In the genomic region with DNA sequence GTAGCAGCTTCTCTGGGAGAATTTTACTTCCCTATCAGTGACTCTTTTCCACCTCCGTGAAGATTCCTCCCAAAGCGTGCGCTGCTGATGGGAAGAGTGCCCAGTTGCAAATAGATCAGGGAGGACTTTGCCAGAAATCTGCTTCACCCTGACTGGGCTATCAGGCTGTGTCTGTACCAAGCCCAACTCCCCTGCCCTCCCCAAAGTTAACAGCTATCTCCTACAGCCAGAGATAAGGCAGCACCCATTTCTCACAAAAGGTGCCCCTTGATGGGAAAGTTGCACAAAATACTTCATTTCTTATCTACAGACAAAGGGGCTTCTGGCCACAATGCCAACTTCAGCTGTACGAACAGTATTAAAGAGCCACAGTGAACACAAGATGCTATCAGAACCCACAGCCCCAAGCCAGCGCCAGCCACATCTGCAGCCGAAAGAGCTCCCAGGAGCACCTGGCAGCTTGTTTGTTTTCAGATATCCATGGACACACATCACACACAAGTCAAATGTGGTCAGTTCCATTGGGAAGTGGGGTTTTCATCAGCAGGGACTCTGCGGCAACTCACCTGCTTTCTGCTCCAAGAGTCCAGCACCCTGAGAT, we compare ENCODE assay signal across 10 mouse cellular contexts. TPM values are rescaled to one million over a fixed set of nuclear protein-coding genes. Genes with fewer than 3 reads are reported as not detected.
A peak's percentile ranks its signal among the peaks of the same experiment; 100 is the strongest.
DNase-seq lines count a peak whose midpoint lies in the region; ATAC-seq and TF ChIP-seq lines count a peak whose summit lies in the region.
"Had no signal": no experiment of that assay in that cellular context is flagged by ENCODE, and none has a peak within 500 bp of the region (broad histone marks: within the 10 kb centered on the region; RNA-seq: fewer than 3 reads in every experiment).

No protein-coding gene starts in this region.

- peak overlapping the region; percentile 58 for H3K27ac ChIP-seq in heart, embryonic 13.5 days (replicated peaks)
- H3K27ac ChIP-seq: macrophage had no signal

- H3K4me1 ChIP-seq in heart, embryonic 13.5 days, result peaks cover 48% of the 10 kb centered on the region
- H3K4me1 ChIP-seq in lung, adult 2 months (ENCODE audit: control insufficient read depth, insufficient read depth, low read length), result no peaks in the 10 kb centered on the region

- WGBS in heart, embryonic 13.5 days, result 42% methylated on average over 7 of the region's 7 CpGs
- 66% methylated on average over 7 of the region's 7 CpGs for WGBS in lung, adult 2 months

- DNase-seq in adrenal gland, adult 2 months, result peak; percentile 2
- no peak for DNase-seq in adrenal gland, postnatal 25 days
- DNase-seq in heart, adult 9 months (ENCODE audit: low spot score in 2 of 2), result no peak
- peak; percentile 18 to 59 for DNase-seq in spleen, postnatal 4 days (ENCODE audit: low spot score in 2 of 2)
- no peak for DNase-seq in spleen, postnatal 36 days (ENCODE audit: low spot score in 2 of 2)
- DNase-seq in testis, postnatal 10 days (ENCODE audit: low spot score), result peak; percentile 39
- DNase-seq in lung, adult 2 months, result no peak
- DNase-seq: kidney, adult 11 months had no signal

- no peak for ATAC-seq in heart, embryonic 13.5 days (ENCODE audit: extremely low read depth, insufficient number of reproducible peaks, low FRiP score, low TSS enrichment)

- no peaks in the 10 kb centered on the region for H3K27me3 ChIP-seq in heart, embryonic 13.5 days (replicated peaks)

- TF ChIP-seq POLR2A in lung, adult 2 months (IDR thresholded peaks at IDR 0.05; ENCODE audit: borderline replicate concordance, extremely low read depth, low read depth, low read length), result no peak

- peak overlapping the region; percentile 25 for H3K4me2 ChIP-seq in heart, embryonic 13.5 days

- TF ChIP-seq CTCF in lung, adult 2 months (IDR thresholded peaks at IDR 0.05; ENCODE audit: insufficient read depth, low read length), result no peak

- no peak overlapping the region for H3K4me3 ChIP-seq in heart, embryonic 13.5 days
- no peak overlapping the region for H3K4me3 ChIP-seq in lung, adult 2 months (replicated peaks; ENCODE audit: extremely low read depth, low read depth, low read length)

- peaks cover 19% of the 10 kb centered on the region for H3K36me3 ChIP-seq in heart, embryonic 13.5 days

- H3K9ac ChIP-seq in heart, embryonic 13.5 days, result peak overlapping the region; percentile 97

- no peaks in the 10 kb centered on the region for H3K9me3 ChIP-seq in heart, embryonic 13.5 days

RNA-seq across cellular contexts. Expression of a gene that starts 6.6 kb away (rescaled TPM):
- total RNA-seq in adrenal gland, adult 2 months (2021), result 10 to 100 TPM; 64.9 to 73.6 TPM
- polyA plus RNA-seq in adrenal gland, adult 2 months (2012; rRNA removed), result 165 and 170 TPM in 2 replicates
- 94.2 and 128 TPM in 2 replicates for total RNA-seq in adrenal gland, postnatal 25 days (2021)
- 63.8 and 64.0 TPM in 2 replicates for polyA plus RNA-seq in heart, embryonic 13.5 days (2015; fragmentation: Nextera tagmentation; extraction: Ambion mirVana)
- polyA plus RNA-seq in lung, adult 2 months (2012; rRNA removed), result 121 and 128 TPM in 2 replicates

RNA-seq across cellular contexts. Expression of a gene that starts 13.6 kb away (rescaled TPM):
- total RNA-seq in adrenal gland, adult 2 months (2021), result 10 to 100 TPM; 63.0 to 69.0 TPM
- polyA plus RNA-seq in adrenal gland, adult 2 months (2012; rRNA removed), result 6.7 and 9.6 TPM in 2 replicates
- total RNA-seq in adrenal gland, postnatal 25 days (2021), result 57.7 and 73.7 TPM in 2 replicates
- polyA plus RNA-seq in heart, embryonic 13.5 days (2015; fragmentation: Nextera tagmentation; extraction: Ambion mirVana), result 40.1 and 44.4 TPM in 2 replicates
- 14.1 and 21.5 TPM in 2 replicates for polyA plus RNA-seq in lung, adult 2 months (2012; rRNA removed)

RNA-seq across cellular contexts. Expression of a gene that starts 14.5 kb away (rescaled TPM):
- 10 to 100 TPM; 40.9 to 52.7 TPM for total RNA-seq in adrenal gland, adult 2 months (2021)
- polyA plus RNA-seq in adrenal gland, adult 2 months (2012; rRNA removed), result 69.2 and 72.6 TPM in 2 replicates
- 56.6 and 81.6 TPM in 2 replicates for total RNA-seq in adrenal gland, postnatal 25 days (2021)
- 25.3 and 28.5 TPM in 2 replicates for polyA plus RNA-seq in heart, embryonic 13.5 days (2015; fragmentation: Nextera tagmentation; extraction: Ambion mirVana)
- polyA plus RNA-seq in lung, adult 2 months (2012; rRNA removed), result 37.1 and 43.7 TPM in 2 replicates

RNA-seq across cellular contexts. Expression of a gene that starts 20.9 kb away (rescaled TPM):
- total RNA-seq in adrenal gland, adult 2 months (2021), result 10 to 100 TPM in 1 of 2 experiments, 1 to 10 TPM in 1; 9.6 to 21.6 TPM
- polyA plus RNA-seq in adrenal gland, adult 2 months (2012; rRNA removed), result 41.0 and 44.6 TPM in 2 replicates
- 19.3 and 26.4 TPM in 2 replicates for total RNA-seq in adrenal gland, postnatal 25 days (2021)
- polyA plus RNA-seq in heart, embryonic 13.5 days (2015; fragmentation: Nextera tagmentation; extraction: Ambion mirVana), result 12.8 and 13.1 TPM in 2 replicates
- polyA plus RNA-seq in lung, adult 2 months (2012; rRNA removed), result 24.1 and 24.5 TPM in 2 replicates

RNA-seq across cellular contexts. Expression of a gene that starts 57.8 kb away (rescaled TPM):
- total RNA-seq in adrenal gland, adult 2 months (2021), result 10 to 100 TPM; 92.3 to 96.0 TPM
- 35.7 and 36.6 TPM in 2 replicates for polyA plus RNA-seq in adrenal gland, adult 2 months (2012; rRNA removed)
- total RNA-seq in adrenal gland, postnatal 25 days (2021), result 81.9 and 101 TPM in 2 replicates
- 77.4 and 79.8 TPM in 2 replicates for polyA plus RNA-seq in heart, embryonic 13.5 days (2015; fragmentation: Nextera tagmentation; extraction: Ambion mirVana)
- 47.4 and 76.4 TPM in 2 replicates for polyA plus RNA-seq in lung, adult 2 months (2012; rRNA removed)

Comparison
In these comparisons a context has a peak if more than half of its experiments do, and no peak if none do; other contexts are left out.
1. DNase-seq: peak in adrenal gland, adult 2 months (single experiment), spleen, postnatal 4 days (2 of 2) and testis, postnatal 10 days (single experiment); none in adrenal gland, postnatal 25 days (single experiment), heart, adult 9 months (0 of 2), spleen, postnatal 36 days (0 of 2) and lung, adult 2 months (single experiment).